Mouse (Mus musculus): Measurements from ENCODE around the gene Syne1.

DNA sequence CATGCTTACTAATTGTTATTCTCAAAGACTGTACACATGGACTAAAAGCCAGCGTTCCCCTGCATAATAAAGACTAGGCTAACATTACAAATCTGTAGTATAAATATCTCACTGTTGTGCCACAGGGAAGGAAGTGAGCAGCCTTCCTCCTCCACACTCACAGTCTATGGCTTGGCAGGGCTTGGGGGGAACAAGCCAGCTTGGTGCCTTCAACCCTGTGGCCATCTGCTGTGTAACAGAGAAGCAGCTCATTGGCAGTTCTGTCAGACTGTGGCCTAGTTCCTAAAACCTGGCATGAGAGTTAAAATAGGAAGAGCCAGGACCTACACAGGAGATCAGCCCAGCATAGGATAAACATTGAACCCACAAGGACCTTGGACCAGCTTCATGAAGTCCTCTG, 23.0 kb downstream of the Syne1 start:
- TF ChIP-seq CTCF (IDR thresholded peaks at IDR 0.05) (no peak), EP300 (IDR thresholded peaks at IDR 0.05) (no peak)
